Mouse (Mus musculus): ENCODE data around the gene Porcn. TPM values are rescaled to one million over a fixed set of nuclear protein-coding genes. Genes with fewer than 3 reads are reported as not detected.

Porcn gene
- 23.9 and 25.8 TPM in 2 replicates for polyA plus RNA-seq (2012; rRNA removed)

GRCm38 (mm10) chrX:8206015-8206693 is at the start of gene Porcn:
Gene Porcn, minus strand, starts transcription at chrX:8206525.

GRCm38 (mm10) chrX:8252334-8253285 is 46.3 kb upstream of the Porcn start, which contains the start of gene Ftsj1:
Gene Ftsj1, minus strand, starts transcription at chrX:8252406.

GRCm38 (mm10) chrX:8193419-8193723 is 13.0 kb downstream of the Porcn start, which contains the start of gene Ebp:
Gene Ebp, minus strand, starts transcription at chrX:8193512.

GRCm38 (mm10) chrX:8175504-8176385 is 30.6 kb downstream of the Porcn start, which contains the start of gene Tbc1d25:
Gene Tbc1d25, minus strand, starts transcription at chrX:8176181.

GRCm38 (mm10) chrX:8145153-8145991 is 61.0 kb downstream of the Porcn start, which contains the start of gene Rbm3:
Gene Rbm3, minus strand, starts transcription at chrX:8145880.

Other genes starting within 250 kb of the Porcn start
- 0.40 and 0.71 TPM in 2 replicates for gene Gata1, start 228.5 kb downstream of the Porcn start, polyA plus RNA-seq (2012; rRNA removed)
- 1.6 and 1.7 TPM in 2 replicates for gene Glod5, start 188.0 kb downstream of the Porcn start, polyA plus RNA-seq (2012; rRNA removed)
- 2.3 and 2.6 TPM in 2 replicates for gene Suv39h1, start 131.8 kb downstream of the Porcn start, polyA plus RNA-seq (2012; rRNA removed)
- 1.1 and 1.2 TPM in 2 replicates for gene Was, start 116.0 kb downstream of the Porcn start, polyA plus RNA-seq (2012; rRNA removed)
- 65.3 and 68.4 TPM in 2 replicates for gene Wdr13, start 73.6 kb downstream of the Porcn start, polyA plus RNA-seq (2012; rRNA removed)
- 14.2 and 17.6 TPM in 2 replicates for gene Rbm3, start 60.6 kb downstream of the Porcn start, polyA plus RNA-seq (2012; rRNA removed)
- 7.4 and 8.1 TPM in 2 replicates for gene Tbc1d25, start 30.3 kb downstream of the Porcn start, polyA plus RNA-seq (2012; rRNA removed)
- gene Ebp, start 13.0 kb downstream of the Porcn start, polyA plus RNA-seq (2012; rRNA removed), result 106 and 116 TPM in 2 replicates
- 11.5 and 13.1 TPM in 2 replicates for gene Ftsj1, start 45.9 kb upstream of the Porcn start, polyA plus RNA-seq (2012; rRNA removed)
- 6.9 and 7.0 TPM in 2 replicates for gene Slc38a5, start 64.6 kb upstream of the Porcn start, polyA plus RNA-seq (2012; rRNA removed)
- not detected in 2 replicates for gene Ssxb10, start 120.9 kb upstream of the Porcn start, polyA plus RNA-seq (2012; rRNA removed)
- not detected in 2 replicates for gene Ssxb9, start 160.5 kb upstream of the Porcn start, polyA plus RNA-seq (2012; rRNA removed)
- not detected in 2 replicates for gene Ssxb1, start 206.8 kb upstream of the Porcn start, polyA plus RNA-seq (2012; rRNA removed)

Data from stomach, adult 2 months (tissue).